Mouse (Mus musculus) thymus, adult 2 months (tissue): ENCODE results near the gene Sema4f. TPM values are rescaled to one million over a fixed set of nuclear protein-coding genes. Genes with fewer than 3 reads are reported as not detected.

Source experiments
- DNase-seq: peaks from one replicate; pipeline ENCODE4 v3.0.0; 2021
- H3K27ac ChIP-seq: fragments of 200-500 bp; 2 replicates; pipeline ENCODE4 v1.5.1; 2012; ENCODE audit warnings: low read length, control low read depth; ENCODE audit not compliant: control insufficient read depth, insufficient read depth
- H3K27me3 ChIP-seq: fragments of 200-500 bp; 2 replicates; pipeline ENCODE4 v1.6.1; 2012; ENCODE audit warnings: mild to moderate bottlenecking, low read length, moderate library complexity, mixed read lengths; ENCODE audit not compliant: control insufficient read depth, insufficient read depth
- H3K36me3 ChIP-seq: fragments of 200-500 bp; 2 replicates; pipeline ENCODE4 v1.6.1; 2012; ENCODE audit warnings: mild to moderate bottlenecking, low read length, moderate library complexity; ENCODE audit not compliant: control insufficient read depth, insufficient read depth
- H3K4me1 ChIP-seq: fragments of 200-500 bp; replicated peaks from 2 replicates; pipeline ENCODE4 v1.6.1; 2012; ENCODE audit warnings: low read length; ENCODE audit not compliant: control insufficient read depth, insufficient read depth
- H3K4me3 ChIP-seq: fragments of 200-500 bp; 2 replicates; pipeline ENCODE4 v1.5.1; 2012; ENCODE audit warnings: mild to moderate bottlenecking, low read length, control low read depth, moderate library complexity; ENCODE audit not compliant: control insufficient read depth, insufficient read depth
- CTCF ChIP-seq: fragments of 200-500 bp; IDR thresholded peaks from 2 replicates; pipeline ENCODE4 v1.5.1; 2012; ENCODE audit warnings: mild to moderate bottlenecking, control low read depth, low read length, moderate library complexity, borderline replicate concordance; ENCODE audit not compliant: control insufficient read depth, poor library complexity, insufficient read depth; ENCODE audit errors: extremely low read depth
- POLR2A ChIP-seq: fragments of 200-500 bp; IDR thresholded peaks from 2 replicates; pipeline ENCODE4 v1.6.1; 2012; ENCODE audit warnings: mild to moderate bottlenecking, low read length, control low read depth, moderate library complexity; ENCODE audit not compliant: control insufficient read depth, poor library complexity, insufficient read depth; ENCODE audit errors: extremely low read depth
- WGBS: fragments of 180-500 bp; shearing (Covaris S2); methylation state at CpG from one replicate; pipeline ENCODE4 v1.1.7; 2018; 5-methylcytosine and 5-hydroxymethylcytosine counted together
- polyA plus RNA-seq: library from polyadenylated mRNA; depleted of rRNA; stranded (reverse); fragments of >200 nt; gene quantifications from 2 replicates; pipeline ENCODE4 v1.2.3, GENCODE M21; 2012; rRNA removed

The Sema4f gene
- polyA plus RNA-seq, 1 experiment, result 3.3 TPM

GRCm38 (mm10) chr6:82875509-82875935 lies 64.0 kb downstream of the Sema4f start:
- peaks cover 21% of the 10 kb centered on the region for H3K4me1 ChIP-seq
- peak overlapping the region; percentile 48; the same call in 1 of the 2 replicates for H3K27ac ChIP-seq
- no peak overlapping the region for H3K4me3 ChIP-seq
- no peaks in the 10 kb centered on the region for H3K36me3 ChIP-seq
- H3K27me3 ChIP-seq, result no peaks in the 10 kb centered on the region
- WGBS, result 36% methylated on average over 6 of the region's 6 CpGs
- DNase-seq, result peak; percentile 26
- TF ChIP-seq POLR2A, result no peak
- no peak for TF ChIP-seq CTCF

GRCm38 (mm10) chr6:82872332-82872707 lies 67.2 kb downstream of the Sema4f start:
- no peaks in the 10 kb centered on the region for H3K27me3 ChIP-seq
- H3K36me3 ChIP-seq, result no peaks in the 10 kb centered on the region
- peaks cover 21% of the 10 kb centered on the region for H3K4me1 ChIP-seq
- DNase-seq, result no peak
- TF ChIP-seq POLR2A (no peak), CTCF (no peak)
- no peak overlapping the region for H3K27ac ChIP-seq
- WGBS, result 8% methylated on average over 6 of the region's 6 CpGs
- no peak overlapping the region for H3K4me3 ChIP-seq

- WGBS, result 2% methylated on average over 5 of the region's 5 CpGs
- no peak for DNase-seq
- H3K4me1 ChIP-seq, result peaks cover 21% of the 10 kb centered on the region
- TF ChIP-seq CTCF, result no peak
- TF ChIP-seq POLR2A, result no peak
- H3K27ac ChIP-seq, result no peak overlapping the region
- H3K36me3 ChIP-seq, result no peaks in the 10 kb centered on the region
- H3K27me3 ChIP-seq, result no peaks in the 10 kb centered on the region
- no peak overlapping the region for H3K4me3 ChIP-seq
Observed at GRCm38 (mm10) chr6:82871632-82872331, 67.8 kb downstream of the Sema4f start.

- no peak overlapping the region for H3K27ac ChIP-seq
- H3K36me3 ChIP-seq, result no peaks in the 10 kb centered on the region
- 91% methylated on average over 5 of the region's 5 CpGs for WGBS
- TF ChIP-seq POLR2A, result no peak
- no peak for TF ChIP-seq CTCF
- H3K4me1 ChIP-seq, result peaks cover 18% of the 10 kb centered on the region
- no peaks in the 10 kb centered on the region for H3K27me3 ChIP-seq
- DNase-seq, result no peak
- no peak overlapping the region for H3K4me3 ChIP-seq
Observed at GRCm38 (mm10) chr6:82868476-82868875, 71.1 kb downstream of the Sema4f start.

- H3K27ac ChIP-seq, result no peak overlapping the region
- H3K36me3 ChIP-seq, result no peaks in the 10 kb centered on the region
- peak; percentile 75 for DNase-seq
- TF ChIP-seq POLR2A, result no peak
- peak; percentile 57; the same call in 1 of the 2 replicates for TF ChIP-seq CTCF
- H3K4me1 ChIP-seq, result peaks cover 13% of the 10 kb centered on the region
- no peaks in the 10 kb centered on the region for H3K27me3 ChIP-seq
- WGBS, result 24% methylated on average over 8 of the region's 8 CpGs
- H3K4me3 ChIP-seq, result no peak overlapping the region
Observed at GRCm38 (mm10) chr6:82863380-82863874, 76.1 kb downstream of the Sema4f start.

GRCm38 (mm10) chr6:82862475-82862874 lies 77.1 kb downstream of the Sema4f start:
- WGBS, result 90% methylated on average over 7 of the region's 7 CpGs
- H3K4me1 ChIP-seq, result peaks cover 13% of the 10 kb centered on the region
- H3K27me3 ChIP-seq, result no peaks in the 10 kb centered on the region
- no peak for DNase-seq
- H3K36me3 ChIP-seq, result no peaks in the 10 kb centered on the region
- TF ChIP-seq POLR2A, result no peak
- no peak for TF ChIP-seq CTCF
- no peak overlapping the region for H3K27ac ChIP-seq
- no peak overlapping the region for H3K4me3 ChIP-seq

GRCm38 (mm10) chr6:82862042-82862441 lies 77.5 kb downstream of the Sema4f start:
- Histone ChIP-seq H3K27ac (no peak overlapping the region), H3K4me1 (peaks cover 13% of the 10 kb centered on the region), H3K27me3 (no peaks in the 10 kb centered on the region), H3K4me3 (no peak overlapping the region), H3K36me3 (no peaks in the 10 kb centered on the region)
- no peak for TF ChIP-seq POLR2A
- no peak for TF ChIP-seq CTCF
- no peak for DNase-seq
- whole genome bisulfite sequencing, result 85% methylated on average over 3 of the region's 3 CpGs

Other genes with a start within 250 kb of the Sema4f start
- gene Pole4, start 234.4 kb downstream of the Sema4f start, polyA plus RNA-seq, result 19.2 and 20.4 TPM in 2 replicates
- 6.7 TPM in 2 replicates for gene Hk2, start 165.3 kb downstream of the Sema4f start, polyA plus RNA-seq
- gene M1ap, start 7.1 kb upstream of the Sema4f start, polyA plus RNA-seq, result 0.58 and 1.3 TPM in 2 replicates
- gene Dok1, start 93.7 kb upstream of the Sema4f start, polyA plus RNA-seq, result 19.9 and 21.9 TPM in 2 replicates
- 2.8 and 3.1 TPM in 2 replicates for gene Loxl3, start 94.4 kb upstream of the Sema4f start, polyA plus RNA-seq
- gene Aup1, start 114.8 kb upstream of the Sema4f start, polyA plus RNA-seq, result 867 and 886 TPM in 2 replicates
- gene Htra2, start 115.5 kb upstream of the Sema4f start, polyA plus RNA-seq, result 64.6 and 66.4 TPM in 2 replicates
- gene Dqx1, start 118.1 kb upstream of the Sema4f start, polyA plus RNA-seq, result 3.6 and 4.4 TPM in 2 replicates
- 0.11 and 0.20 TPM in 2 replicates for gene Tlx2, start 130.5 kb upstream of the Sema4f start, polyA plus RNA-seq
- 24.4 and 25.5 TPM in 2 replicates for gene Pcgf1, start 138.1 kb upstream of the Sema4f start, polyA plus RNA-seq
- 2.1 and 2.6 TPM in 2 replicates for gene Lbx2, start 146.6 kb upstream of the Sema4f start, polyA plus RNA-seq
- 18.9 and 19.6 TPM in 2 replicates for gene Ccdc142, start 161.8 kb upstream of the Sema4f start, polyA plus RNA-seq
- 10.2 and 11.9 TPM in 2 replicates for gene Gm42688, start 161.8 kb upstream of the Sema4f start, polyA plus RNA-seq
- 67.2 and 83.6 TPM in 2 replicates for gene Mrpl53, start 169.3 kb upstream of the Sema4f start, polyA plus RNA-seq
- gene Mogs, start 175.7 kb upstream of the Sema4f start, polyA plus RNA-seq, result 142 and 143 TPM in 2 replicates
- gene Wbp1, start 181.8 kb upstream of the Sema4f start, polyA plus RNA-seq, result 227 and 265 TPM in 2 replicates
- gene Ino80b, start 185.7 kb upstream of the Sema4f start, polyA plus RNA-seq, result 67.2 and 98.6 TPM in 2 replicates
- 40.5 and 41.3 TPM in 2 replicates for gene Rtkn, start 195.7 kb upstream of the Sema4f start, polyA plus RNA-seq
- 0.80 and 0.89 TPM in 2 replicates for gene Wdr54, start 216.6 kb upstream of the Sema4f start, polyA plus RNA-seq
- gene 1700003E16Rik, start 216.6 kb upstream of the Sema4f start, polyA plus RNA-seq, result 0.19 and 0.38 TPM in 2 replicates
- gene Dctn1, start 226.2 kb upstream of the Sema4f start, polyA plus RNA-seq, result 166 and 167 TPM in 2 replicates